Mouse (Mus musculus): ENCODE results near the gene Syna.

GRCm38 (mm10) chr5:134579135-134579534 lies 19.2 kb upstream of the Syna start:
- TF ChIP-seq CTCF (IDR thresholded peaks at IDR 0.05; ENCODE audit: control insufficient read depth, insufficient read depth, low read length) (no peak), POLR2A (IDR thresholded peaks at IDR 0.05; ENCODE audit: borderline replicate concordance, control insufficient read depth, low read depth, low read length) (no peak)
